Mouse (Mus musculus) hindbrain, postnatal 0 days (tissue): ENCODE measurements at regions not wholly inside any gene's neighbourhood (a gene's known extent, or its start where the extent isn't known, plus 50 kb on each side); places are given as distances from the start of the nearest gene placed in this dataset.
"Not testable (repeated sequence)": the region's sequence is repeated elsewhere in the genome, so short reads cannot be mapped to it uniquely, and the experiment has no call there.

Experiments
- ATAC-seq: fragments of 200-750 bp; cut with Nextera tagmentation; 2 replicates; pipeline ENCODE4 v1.8.0; 2017; ENCODE audit warnings: mild to moderate bottlenecking, moderate TSS enrichment, moderate library complexity
- DNase-seq: peaks from one replicate; pipeline ENCODE4 v3.0.0-alpha.2; 2015; ENCODE audit warnings: low spot score
- H3K27ac ChIP-seq: fragments of 300-500 bp; sonication (generic); 2 replicates; pipeline ENCODE4 v1.5.1; 2014; ENCODE audit warnings: mild to moderate bottlenecking
- H3K27me3 ChIP-seq: fragments of 300-500 bp; sonication (generic); 2 replicates; pipeline ENCODE4 v1.6.1; 2014; ENCODE audit warnings: low read length, mixed read lengths; ENCODE audit not compliant: insufficient read depth
- H3K36me3 ChIP-seq: fragments of 300-500 bp; sonication (generic); 2 replicates; pipeline ENCODE4 v1.6.1; 2014; ENCODE audit warnings: low read length, mixed read lengths; ENCODE audit not compliant: insufficient read depth
- H3K4me1 ChIP-seq: fragments of 300-500 bp; sonication (generic); 2 replicates; pipeline ENCODE4 v1.6.1; 2014; ENCODE audit warnings: antibody characterized with exemption, low read length, mixed read lengths; ENCODE audit not compliant: insufficient read depth
- H3K4me2 ChIP-seq: fragments of 300-500 bp; sonication (generic); 2 replicates; pipeline ENCODE4 v1.6.1; 2014; ENCODE audit warnings: low read depth, mild to moderate bottlenecking, low read length, moderate library complexity, mixed read lengths
- H3K4me3 ChIP-seq: fragments of 300-500 bp; sonication (generic); 2 replicates; pipeline ENCODE4 v1.5.1; 2014; ENCODE audit warnings: low read length
- H3K9ac ChIP-seq: fragments of 300-500 bp; sonication (generic); replicated peaks from 2 replicates; pipeline ENCODE4 v1.6.1; 2014; ENCODE audit warnings: mild to moderate bottlenecking, low read length, moderate library complexity, mixed read lengths
- H3K9me3 ChIP-seq: fragments of 300-500 bp; sonication (generic); 2 replicates; pipeline ENCODE4 v1.6.1; 2016; ENCODE audit warnings: low read length, mixed read lengths
- CTCF ChIP-seq: IDR thresholded peaks from 2 replicates; pipeline ENCODE4 v1.5.1; 2016; ENCODE audit warnings: antibody characterized with exemption, control low read depth, low read depth
- WGBS: fragments of 180-500 bp; shearing (Covaris S2); extraction: QIAGEN DNeasy Blood & Tissue Kit; methylation state at CpG from one replicate; pipeline ENCODE4 v1.1.7; 2014; 5-methylcytosine and 5-hydroxymethylcytosine counted together

DNA sequence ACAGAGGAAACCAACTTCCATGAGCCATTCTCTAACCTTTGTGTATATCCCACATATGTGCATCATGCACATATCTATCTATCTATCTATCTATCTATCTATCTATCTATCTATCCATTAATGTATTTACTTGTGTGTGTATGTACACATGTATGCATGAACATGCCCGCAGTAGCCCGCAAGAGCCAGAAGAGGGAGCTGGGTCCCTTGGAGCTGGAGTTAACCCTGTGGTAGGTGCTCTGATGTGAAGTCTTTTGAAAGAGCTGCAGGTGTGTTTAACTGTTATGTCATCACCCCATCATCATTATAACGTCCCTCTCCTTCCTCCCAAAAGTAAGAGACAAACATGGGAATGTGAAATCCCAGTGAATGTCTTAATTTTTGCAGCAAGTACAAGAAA, 86.7 kb downstream of the Gm9817 start:
- no peaks in the 10 kb centered on the region for H3K36me3 ChIP-seq
- 95% methylated on average over 3 of the region's 3 CpGs for WGBS

DNA sequence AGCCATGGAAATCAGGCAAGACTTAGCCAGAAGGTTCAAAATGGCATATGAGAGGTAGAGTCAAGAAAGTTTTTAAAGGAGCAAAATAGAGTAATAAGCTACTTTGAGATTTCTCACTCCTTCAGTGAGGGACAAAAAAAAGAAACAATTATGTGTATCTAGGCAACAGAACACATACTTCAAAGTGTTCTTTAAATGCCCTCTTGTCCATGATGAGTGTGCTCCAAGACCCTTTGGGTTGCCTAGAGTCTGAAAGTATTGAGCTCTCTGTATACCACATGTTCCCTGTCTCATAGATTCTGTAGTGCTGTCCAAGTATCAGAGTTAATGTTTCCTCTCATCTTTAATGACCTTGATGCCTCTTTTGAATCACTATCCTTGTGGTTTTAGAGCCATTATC, 91.2 kb downstream of the Gm9817 start:
- DNase-seq (no peak), ATAC-seq (no peak)
- no peak for TF ChIP-seq CTCF
- Histone ChIP-seq H3K27ac (no peak overlapping the region), H3K4me3 (no peak overlapping the region), H3K9me3 (0 out of 2 replicates have a peak, but pooled peaks cover 6% of the 10 kb centered on the region), H3K27me3 (no peaks in the 10 kb centered on the region), H3K9ac (no peak overlapping the region), H3K36me3 (no peaks in the 10 kb centered on the region), H3K4me1 (no peaks in the 10 kb centered on the region), H3K4me2 (no peak overlapping the region)

More for the DNA sequence above, 86.7 kb downstream of the Gm9817 start:
- Histone ChIP-seq H3K27me3 (no peaks in the 10 kb centered on the region), H3K9ac (no peak overlapping the region), H3K4me3 (no peak overlapping the region), H3K4me2 (no peak overlapping the region), H3K27ac (no peak overlapping the region), H3K4me1 (no peaks in the 10 kb centered on the region), H3K9me3 (no peaks in the 10 kb centered on the region)
- DNase-seq (peak; percentile 46), ATAC-seq (no peak)
- peak; percentile 46 for TF ChIP-seq CTCF

DNA sequence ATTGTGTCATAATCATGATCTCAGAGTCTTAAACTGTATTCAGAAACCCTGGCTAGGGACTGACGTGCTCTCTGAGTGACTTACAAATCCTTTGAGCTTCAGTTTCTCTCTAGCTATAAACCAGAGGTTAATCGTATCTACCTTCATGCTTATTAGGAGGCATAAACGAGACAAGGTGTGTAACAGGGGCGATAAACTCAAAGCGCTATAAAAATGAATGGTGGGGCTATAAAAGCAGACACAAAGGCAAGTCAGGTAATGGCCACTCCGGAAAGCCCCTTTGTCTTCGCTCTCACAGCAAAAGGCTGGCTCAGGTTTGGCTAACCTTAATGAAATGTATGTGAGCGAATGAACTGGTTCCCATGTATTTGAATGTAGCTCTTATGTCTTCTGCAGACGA, 94.6 kb downstream of the Gm9817 start:
- Histone ChIP-seq H3K9ac (no peak overlapping the region), H3K9me3 (0 out of 2 replicates have a peak, but pooled peaks cover 6% of the 10 kb centered on the region), H3K4me2 (no peak overlapping the region), H3K4me1 (no peaks in the 10 kb centered on the region), H3K27ac (no peak overlapping the region), H3K27me3 (no peaks in the 10 kb centered on the region), H3K36me3 (no peaks in the 10 kb centered on the region), H3K4me3 (no peak overlapping the region)
- DNase-seq, result no peak
- ATAC-seq, result no peak
- TF ChIP-seq CTCF, result no peak
- WGBS, result 87% methylated on average over 9 of the region's 9 CpGs

DNA sequence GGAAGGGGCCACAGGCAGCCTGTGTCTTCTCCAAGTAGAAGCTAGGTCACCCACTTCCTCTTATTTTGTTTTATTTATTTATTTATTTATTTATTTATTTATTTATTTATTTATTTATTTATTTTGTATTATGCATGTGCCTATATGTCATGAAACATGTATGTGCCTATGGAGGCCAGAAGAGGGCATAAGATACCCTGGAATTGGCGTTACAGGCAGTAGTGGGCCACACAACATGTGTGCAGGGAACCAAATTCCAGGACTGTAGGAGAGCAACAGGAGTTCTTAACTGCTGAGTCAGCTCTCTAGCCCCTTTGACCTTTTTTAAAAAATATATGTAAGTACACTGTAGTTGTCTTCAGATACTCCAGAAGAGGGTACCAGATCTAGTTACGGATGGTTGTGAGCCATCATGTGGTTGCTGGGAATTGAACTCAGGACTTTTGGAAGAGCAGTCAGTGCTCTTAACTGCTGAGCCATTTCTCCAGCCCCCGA, 97.3 kb downstream of the Gm9817 start:
- H3K4me3 ChIP-seq, H3K27ac ChIP-seq, H3K36me3 ChIP-seq, H3K4me2 ChIP-seq, H3K4me1 ChIP-seq, ATAC-seq, H3K27me3 ChIP-seq, H3K9me3 ChIP-seq, H3K9ac ChIP-seq, DNase-seq: not testable (repeated sequence)
- 91% methylated on average over 3 of the region's 3 CpGs for WGBS

DNA sequence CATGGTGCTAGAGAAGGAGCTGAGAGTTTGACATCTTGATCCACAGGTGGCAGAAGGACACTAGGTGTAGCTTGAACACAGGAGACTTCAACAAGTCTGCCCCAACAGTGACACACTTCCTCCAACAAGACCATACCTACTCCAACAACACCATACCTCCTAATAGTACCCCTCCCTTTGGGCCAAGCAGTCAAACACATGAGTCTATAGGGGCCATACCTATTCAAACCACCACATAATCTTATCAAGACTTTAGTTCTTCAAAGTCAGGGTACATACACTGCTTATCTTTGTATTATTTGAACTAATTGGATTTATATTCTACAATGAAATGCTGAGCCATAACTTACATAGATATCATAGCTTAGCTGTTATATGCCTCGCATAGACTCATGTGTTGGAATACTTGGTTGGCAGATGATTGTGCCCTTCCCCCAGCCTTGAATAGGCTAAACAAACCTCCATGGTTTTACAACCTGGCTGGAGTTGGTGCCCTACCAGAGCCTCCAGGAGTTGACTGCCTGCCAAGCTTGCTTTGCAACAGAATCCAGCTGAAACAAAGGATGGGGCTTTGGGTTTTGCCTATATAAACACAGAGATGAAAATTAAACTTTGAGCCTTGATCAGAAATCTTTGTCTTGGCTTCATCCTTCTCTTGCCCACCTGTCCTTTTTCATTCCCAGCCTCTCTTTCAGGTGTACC, 103.2 kb downstream of the Gm9817 start:
- H3K9ac ChIP-seq, result no peak overlapping the region
- H3K27ac ChIP-seq, result no peak overlapping the region
- ATAC-seq (no peak), DNase-seq (no peak)
- no peak for TF ChIP-seq CTCF
- H3K4me3 ChIP-seq, result no peak overlapping the region
- no peaks in the 10 kb centered on the region for H3K27me3 ChIP-seq
- no peaks in the 10 kb centered on the region for H3K9me3 ChIP-seq
- no peak overlapping the region for H3K4me2 ChIP-seq
- no peaks in the 10 kb centered on the region for H3K4me1 ChIP-seq
- 74% methylated on average over 1 of the region's 1 CpGs for WGBS
- no peaks in the 10 kb centered on the region for H3K36me3 ChIP-seq

DNA sequence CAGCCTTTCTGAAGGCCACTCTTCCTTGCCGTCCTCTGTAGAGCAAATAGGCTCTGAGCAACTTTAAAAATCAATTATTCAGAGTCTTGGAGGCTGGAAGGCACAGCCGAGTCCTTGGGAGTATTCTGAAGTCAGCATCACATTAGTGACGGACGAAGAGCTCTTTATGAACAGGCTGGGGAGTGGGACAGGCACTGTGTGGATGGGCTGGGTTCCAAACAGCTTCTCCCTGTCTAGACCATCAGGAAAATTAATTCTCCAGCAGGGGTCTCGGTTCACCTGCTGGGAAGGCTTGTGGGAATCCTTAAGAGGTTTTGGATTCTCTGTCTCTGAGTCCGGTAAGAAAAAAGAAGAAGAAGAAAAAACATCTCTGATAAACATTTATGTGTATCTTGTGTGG, 110.9 kb downstream of the Gm9817 start:
- H3K27ac ChIP-seq, result no peak overlapping the region
- 0 out of 2 replicates have a peak, but pooled peaks cover 5% of the 10 kb centered on the region for H3K4me1 ChIP-seq
- ATAC-seq (no peak), DNase-seq (peak; percentile 39)
- no peak overlapping the region for H3K4me2 ChIP-seq
- H3K36me3 ChIP-seq, result no peaks in the 10 kb centered on the region
- no peaks in the 10 kb centered on the region for H3K9me3 ChIP-seq
- H3K27me3 ChIP-seq, result no peaks in the 10 kb centered on the region
- no peak overlapping the region for H3K4me3 ChIP-seq
- TF ChIP-seq CTCF, result no peak
- WGBS, result 15% methylated on average over 6 of the region's 6 CpGs
- H3K9ac ChIP-seq, result no peak overlapping the region

DNA sequence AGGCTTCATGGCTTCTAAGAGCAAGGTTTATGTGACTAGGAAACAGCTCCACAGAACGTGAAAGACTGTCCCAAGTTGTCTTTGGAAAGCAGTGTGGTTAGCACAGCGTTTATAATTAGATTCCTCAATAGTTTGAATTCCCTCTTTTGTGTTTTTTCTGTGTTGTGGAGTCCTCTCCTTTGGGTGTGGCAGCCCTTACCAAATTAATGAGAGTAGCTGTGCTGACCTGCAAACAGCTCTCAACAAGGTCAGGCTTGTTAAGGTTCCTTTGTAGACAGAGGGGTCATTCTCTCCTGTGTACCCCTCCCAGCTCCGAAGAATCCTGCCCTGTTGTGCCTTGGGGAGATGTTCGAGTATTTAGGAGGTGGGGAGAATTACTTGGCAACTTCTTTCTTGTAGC, 111.7 kb downstream of the Gm9817 start:
- WGBS, result 49% methylated on average over 4 of the region's 4 CpGs
- no peak overlapping the region for H3K4me2 ChIP-seq
- H3K9ac ChIP-seq, result no peak overlapping the region
- H3K4me1 ChIP-seq, result 0 out of 2 replicates have a peak, but pooled peaks cover 5% of the 10 kb centered on the region
- DNase-seq (no peak), ATAC-seq (no peak)
- H3K9me3 ChIP-seq, result no peaks in the 10 kb centered on the region
- no peaks in the 10 kb centered on the region for H3K36me3 ChIP-seq
- H3K27ac ChIP-seq, result no peak overlapping the region
- TF ChIP-seq CTCF, result no peak
- H3K27me3 ChIP-seq, result no peaks in the 10 kb centered on the region
- no peak overlapping the region for H3K4me3 ChIP-seq
